Mouse (Mus musculus) 416B (cell line): ENCODE data around the gene Cxcr2.

ENCODE experiments used
- DNase-seq: peaks from one replicate; pipeline ENCODE4 v3.0.0; 2011; ENCODE audit warnings: low read depth

The Cxcr2 gene

GRCm38 (mm10) chr1:74153461-74154184 lies at the start of gene Cxcr2:
Gene Cxcr2, plus strand, starts transcription at chr1:74153989.
- DNase-seq, result no peak

- no peak for DNase-seq
Observed at GRCm38 (mm10) chr1:74105660-74106059, 48.1 kb upstream of the Cxcr2 start.

GRCm38 (mm10) chr1:74106214-74106613 lies 47.6 kb upstream of the Cxcr2 start:
- no peak for DNase-seq

- no peak for DNase-seq
Observed at GRCm38 (mm10) chr1:74107931-74108618, 45.7 kb upstream of the Cxcr2 start.

GRCm38 (mm10) chr1:74109670-74110069 lies 44.1 kb upstream of the Cxcr2 start:
- no peak for DNase-seq

- no peak for DNase-seq
Observed at GRCm38 (mm10) chr1:74110932-74111695, 42.7 kb upstream of the Cxcr2 start.

- DNase-seq, result no peak
Observed at GRCm38 (mm10) chr1:74111696-74112030, 42.1 kb upstream of the Cxcr2 start.

GRCm38 (mm10) chr1:74113071-74113470 lies 40.7 kb upstream of the Cxcr2 start:
- DNase-seq, result no peak

- DNase-seq, result no peak
Observed at GRCm38 (mm10) chr1:74117876-74118275, 35.9 kb upstream of the Cxcr2 start.

- no peak for DNase-seq
Observed at GRCm38 (mm10) chr1:74119115-74119514, 34.7 kb upstream of the Cxcr2 start.

- DNase-seq, result no peak
Observed at GRCm38 (mm10) chr1:74121138-74121537, 32.7 kb upstream of the Cxcr2 start.

GRCm38 (mm10) chr1:74121821-74122576 lies 31.8 kb upstream of the Cxcr2 start:
- DNase-seq, result no peak

GRCm38 (mm10) chr1:74123215-74123614 lies 30.6 kb upstream of the Cxcr2 start:
- no peak for DNase-seq

- DNase-seq, result no peak
Observed at GRCm38 (mm10) chr1:74124021-74124981, 29.5 kb upstream of the Cxcr2 start, which contains the start of gene Tns1. Gene Tns1, minus strand, starts transcription at chr1:74124449.

GRCm38 (mm10) chr1:74124991-74125552 lies 28.7 kb upstream of the Cxcr2 start, which contains the start of gene Rufy4:
Gene Rufy4, plus strand, starts transcription at chr1:74125541.
- DNase-seq, result peak; percentile 96

- DNase-seq, result no peak
Observed at GRCm38 (mm10) chr1:74130883-74131659, 22.7 kb upstream of the Cxcr2 start.

- peak; percentile 60 for DNase-seq
Observed at GRCm38 (mm10) chr1:74132011-74132410, 21.8 kb upstream of the Cxcr2 start.

- DNase-seq, result peak; percentile 43
Observed at GRCm38 (mm10) chr1:74133954-74134353, 19.8 kb upstream of the Cxcr2 start.

GRCm38 (mm10) chr1:74135326-74135950 lies 18.4 kb upstream of the Cxcr2 start:
- peak; percentile 94 for DNase-seq
